Mouse (Mus musculus): ENCODE data around the gene Tsga8. TPM values are rescaled to one million over a fixed set of nuclear protein-coding genes. Genes with fewer than 3 reads are reported as not detected.

Tsga8 gene
- not detected for polyA plus RNA-seq (2017; shearing (Covaris generic))

GRCm38 (mm10) chrX:83487598-83487997, at the start of gene Tsga8:
Tsga8 (minus strand) TSS chrX:83487924.

